Mouse (Mus musculus): ENCODE measurements around the gene Lrrc8e. TPM values are rescaled to one million over a fixed set of nuclear protein-coding genes. Genes with fewer than 3 reads are reported as not detected.

The Lrrc8e gene
- polyA plus RNA-seq, 1 experiment: 4.6 TPM

DNA sequence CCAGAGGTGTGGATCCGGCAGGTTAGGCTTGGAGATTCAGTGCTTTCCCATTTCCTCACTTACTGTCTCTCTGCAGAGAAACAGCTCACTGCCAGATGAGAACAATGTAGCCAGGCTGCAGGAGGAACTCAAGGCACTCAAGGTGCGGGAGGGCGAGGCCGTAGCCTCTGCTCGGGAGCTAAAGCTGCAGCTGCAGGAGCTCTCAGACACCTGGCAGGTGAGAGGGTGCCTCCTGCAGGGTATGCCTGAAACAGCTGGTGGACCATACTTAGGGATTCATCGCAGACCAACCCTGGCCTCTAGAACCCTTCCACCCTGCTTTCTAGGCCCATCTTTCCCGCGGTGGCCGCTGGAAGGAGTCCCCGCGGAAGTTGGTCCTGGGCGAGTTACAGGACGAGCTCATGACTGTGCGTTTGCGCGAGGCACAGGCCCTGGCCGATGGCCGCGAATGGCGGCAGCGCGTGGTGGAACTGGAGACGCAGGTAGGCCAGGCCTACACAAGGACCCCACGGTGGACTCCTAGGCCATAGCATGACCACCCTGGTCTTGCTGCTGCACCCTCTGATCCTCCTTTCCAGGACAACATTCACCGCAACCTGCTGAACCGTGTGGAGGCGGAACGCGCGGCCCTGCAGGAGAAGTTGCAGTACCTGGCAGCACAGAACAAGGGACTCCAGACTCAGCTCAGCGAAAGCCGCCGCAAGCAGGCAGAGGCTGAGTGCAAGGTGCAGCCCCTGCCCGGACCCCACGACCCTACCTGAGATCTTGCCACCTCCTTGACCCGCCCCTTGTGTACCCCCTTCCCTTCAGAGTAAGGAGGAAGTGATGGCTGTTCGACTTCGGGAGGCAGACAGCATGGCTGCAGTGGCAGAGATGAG, 21.1 kb upstream of the Lrrc8e start:
- Histone ChIP-seq H3K4me3 (replicated peaks; ENCODE audit: extremely low read depth, low read depth, low read length) (no peak overlapping the region), H3K4me1 (ENCODE audit: control insufficient read depth, insufficient read depth, low read length) (no peaks in the 10 kb centered on the region)
- TF ChIP-seq CTCF (IDR thresholded peaks at IDR 0.05; ENCODE audit: insufficient read depth, low read length): no peak
- no peak for TF ChIP-seq POLR2A (IDR thresholded peaks at IDR 0.05; ENCODE audit: borderline replicate concordance, extremely low read depth, low read depth, low read length)
- WGBS: 61% methylated on average over 38 of the region's 38 CpGs
- no peak for DNase-seq

DNA sequence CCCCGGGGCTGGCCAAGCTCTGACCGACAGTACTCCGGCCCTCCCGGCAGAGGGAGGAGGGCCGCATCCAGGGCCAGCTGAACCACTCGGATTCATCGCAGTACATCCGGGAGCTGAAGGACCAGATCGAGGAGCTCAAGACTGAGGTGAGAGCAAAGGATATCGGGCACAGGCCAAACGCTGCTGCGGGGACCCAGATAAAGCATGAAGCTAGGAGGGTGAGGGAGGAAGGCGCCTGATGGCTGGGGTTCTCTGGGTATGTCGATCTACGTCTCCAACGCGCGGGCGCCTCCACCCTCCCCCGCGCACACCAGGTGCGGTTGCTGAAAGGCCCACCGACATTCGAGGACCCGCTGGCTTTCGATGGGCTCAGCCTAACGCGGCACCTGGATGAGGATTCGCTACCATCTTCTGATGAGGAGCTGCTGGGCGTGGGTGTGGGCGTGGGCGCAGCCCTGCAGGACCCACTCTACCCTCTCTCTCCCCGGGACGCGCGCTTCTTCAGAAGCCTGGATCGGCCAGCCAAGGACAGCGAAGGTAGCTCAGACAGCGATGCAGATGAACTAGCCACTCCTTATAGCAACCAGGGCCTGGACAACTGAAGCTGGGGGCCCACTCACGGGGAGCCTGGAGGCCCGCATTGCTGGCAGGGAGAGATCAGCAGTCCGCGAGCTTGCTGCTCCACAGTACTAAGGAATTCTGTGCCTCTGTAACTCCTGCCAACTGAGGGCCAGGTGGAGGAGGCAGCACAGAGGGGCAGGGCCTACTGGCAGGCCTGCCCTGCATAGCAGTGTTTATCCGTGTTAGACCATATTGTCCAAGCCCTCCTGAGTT, 20.2 kb upstream of the Lrrc8e start:
- no peak for DNase-seq
- 49% methylated on average over 44 of the region's 44 CpGs for WGBS

DNA sequence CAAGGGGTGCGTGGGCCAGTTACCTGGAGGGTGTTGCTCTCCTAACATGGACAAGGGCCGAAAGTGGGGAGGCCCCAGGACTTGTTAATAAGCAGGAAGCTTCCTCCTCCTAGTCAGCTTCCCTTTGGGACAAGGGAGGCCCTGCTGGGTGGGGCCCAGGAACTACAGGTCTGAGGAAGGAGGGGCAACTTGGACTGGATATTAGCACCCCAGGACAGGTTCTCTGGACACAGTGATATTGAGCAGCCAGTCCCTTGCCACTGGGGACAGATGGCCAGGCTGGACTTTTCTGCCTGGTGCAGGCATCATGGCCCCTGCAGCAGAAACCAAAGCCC, 19.6 kb upstream of the Lrrc8e start:
- TF ChIP-seq CTCF (IDR thresholded peaks at IDR 0.05; ENCODE audit: insufficient read depth, low read length) (no peak), POLR2A (IDR thresholded peaks at IDR 0.05; ENCODE audit: borderline replicate concordance, extremely low read depth, low read depth, low read length) (no peak)
- no peak for DNase-seq
- Histone ChIP-seq H3K4me3 (replicated peaks; ENCODE audit: extremely low read depth, low read depth, low read length) (no peak overlapping the region), H3K4me1 (ENCODE audit: control insufficient read depth, insufficient read depth, low read length) (no peaks in the 10 kb centered on the region)
- 66% methylated on average over 2 of the region's 2 CpGs for WGBS

More for the DNA sequence above, 20.2 kb upstream of the Lrrc8e start:
- no peaks in the 10 kb centered on the region for H3K4me1 ChIP-seq (ENCODE audit: control insufficient read depth, insufficient read depth, low read length)
- TF ChIP-seq CTCF (IDR thresholded peaks at IDR 0.05; ENCODE audit: insufficient read depth, low read length) (no peak), POLR2A (IDR thresholded peaks at IDR 0.05; ENCODE audit: borderline replicate concordance, extremely low read depth, low read depth, low read length) (no peak)
- no peak overlapping the region for H3K4me3 ChIP-seq (replicated peaks; ENCODE audit: extremely low read depth, low read depth, low read length)

DNA sequence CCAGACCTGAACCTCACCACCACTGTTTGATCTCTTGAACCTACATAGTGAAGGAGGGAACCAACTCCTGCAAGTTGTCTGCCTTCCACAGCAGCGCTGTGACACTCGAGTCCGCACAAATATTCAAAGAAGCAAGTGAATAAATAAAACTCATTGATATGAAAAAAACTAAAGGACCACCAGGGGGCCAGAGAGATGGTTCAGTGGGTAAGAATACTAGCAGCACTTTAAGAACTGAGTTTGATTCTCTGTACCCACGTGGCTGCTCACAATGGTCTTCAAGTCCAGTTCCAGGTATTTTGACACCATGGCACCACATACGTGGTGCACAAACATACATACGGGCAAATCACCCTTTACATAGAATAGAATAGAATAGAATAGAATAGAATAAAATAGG, 15.5 kb upstream of the Lrrc8e start:
- TF ChIP-seq POLR2A (IDR thresholded peaks at IDR 0.05; ENCODE audit: borderline replicate concordance, extremely low read depth, low read depth, low read length): no peak
- TF ChIP-seq CTCF (IDR thresholded peaks at IDR 0.05; ENCODE audit: insufficient read depth, low read length): no peak
- DNase-seq: no peak
- Histone ChIP-seq H3K4me3 (replicated peaks; ENCODE audit: extremely low read depth, low read depth, low read length) (no peak overlapping the region), H3K4me1 (ENCODE audit: control insufficient read depth, insufficient read depth, low read length) (peaks cover 4% of the 10 kb centered on the region)
- WGBS: 63% methylated on average over 6 of the region's 6 CpGs

DNA sequence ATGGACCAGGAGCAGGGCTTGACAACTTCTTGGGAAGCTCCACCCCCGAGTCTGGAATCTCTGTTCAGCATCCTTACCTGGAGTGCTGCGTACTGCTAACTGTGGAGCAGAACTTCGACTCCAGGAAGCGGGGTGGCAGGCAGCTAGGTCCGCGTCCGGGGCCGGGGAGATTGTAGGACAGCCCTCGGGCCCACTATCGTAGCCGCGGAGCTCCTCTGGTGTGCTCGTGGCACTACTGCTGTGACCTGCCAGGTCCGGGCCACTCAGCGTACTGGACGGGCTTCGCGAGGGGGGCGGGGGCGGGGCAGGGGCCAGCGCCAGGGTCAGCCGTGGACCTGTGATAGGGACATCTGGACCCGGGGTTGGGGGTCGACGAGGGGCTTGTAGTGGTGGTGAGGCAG, 13.8 kb upstream of the Lrrc8e start:
- WGBS: under 1% methylated on average over 25 of the region's 25 CpGs
- peak overlapping the region; percentile 31 for H3K4me3 ChIP-seq (replicated peaks; ENCODE audit: extremely low read depth, low read depth, low read length)

DNA sequence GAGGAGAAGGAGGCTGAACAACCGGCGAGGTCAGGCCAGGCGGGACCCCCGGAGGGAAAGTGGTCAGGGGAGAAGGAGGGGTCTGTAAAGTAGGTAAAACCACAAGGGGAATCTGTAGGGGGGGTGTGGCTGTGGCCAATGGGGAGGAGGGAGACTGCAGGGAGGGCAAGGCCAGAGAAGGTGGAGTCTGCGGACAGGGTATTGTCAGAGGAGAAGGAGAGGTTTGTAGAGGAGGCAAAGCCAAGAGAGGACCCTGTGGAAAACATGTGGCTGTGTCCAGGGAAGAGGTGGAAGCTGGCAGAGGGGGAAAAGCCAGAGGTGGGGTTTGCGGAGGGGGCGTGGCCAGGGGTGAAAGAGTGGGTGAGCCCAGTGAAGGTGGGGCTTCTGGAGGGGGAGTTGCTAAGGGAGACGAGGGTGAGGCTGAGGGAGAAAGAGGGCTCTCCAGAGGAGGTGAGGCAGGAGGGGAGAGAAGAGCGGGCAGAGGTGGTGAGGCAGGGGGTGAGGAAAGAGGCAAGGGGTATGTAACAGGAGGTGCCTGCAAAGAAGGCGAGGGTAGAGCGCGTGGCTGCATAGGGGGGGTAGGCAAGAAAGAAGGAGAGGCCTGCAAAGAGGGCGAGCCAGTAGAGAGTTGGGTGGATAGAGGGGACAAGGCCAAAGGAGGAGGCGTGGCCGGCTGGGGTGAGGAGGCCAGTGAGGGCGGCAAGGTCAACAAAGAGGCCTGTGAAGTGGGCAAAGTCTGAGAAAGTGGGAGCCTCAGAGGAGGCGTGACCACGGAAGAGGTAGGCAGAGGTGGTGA, 13.2 kb upstream of the Lrrc8e start:
- TF ChIP-seq POLR2A (IDR thresholded peaks at IDR 0.05; ENCODE audit: borderline replicate concordance, extremely low read depth, low read depth, low read length) (peak; percentile 52; the same call in 1 of the 2 replicates), CTCF (IDR thresholded peaks at IDR 0.05; ENCODE audit: insufficient read depth, low read length) (no peak)
- 2% methylated on average over 18 of the region's 18 CpGs for WGBS
- Histone ChIP-seq H3K4me1 (ENCODE audit: control insufficient read depth, insufficient read depth, low read length) (peaks cover 4% of the 10 kb centered on the region), H3K4me3 (replicated peaks; ENCODE audit: extremely low read depth, low read depth, low read length) (peak overlapping the region; percentile 47)
- peak; percentile 73 for DNase-seq

More for the DNA sequence above, 13.8 kb upstream of the Lrrc8e start:
- DNase-seq: peak; percentile 40
- H3K4me1 ChIP-seq (ENCODE audit: control insufficient read depth, insufficient read depth, low read length): peaks cover 4% of the 10 kb centered on the region
- no peak for TF ChIP-seq CTCF (IDR thresholded peaks at IDR 0.05; ENCODE audit: insufficient read depth, low read length)
- no peak for TF ChIP-seq POLR2A (IDR thresholded peaks at IDR 0.05; ENCODE audit: borderline replicate concordance, extremely low read depth, low read depth, low read length)

DNA sequence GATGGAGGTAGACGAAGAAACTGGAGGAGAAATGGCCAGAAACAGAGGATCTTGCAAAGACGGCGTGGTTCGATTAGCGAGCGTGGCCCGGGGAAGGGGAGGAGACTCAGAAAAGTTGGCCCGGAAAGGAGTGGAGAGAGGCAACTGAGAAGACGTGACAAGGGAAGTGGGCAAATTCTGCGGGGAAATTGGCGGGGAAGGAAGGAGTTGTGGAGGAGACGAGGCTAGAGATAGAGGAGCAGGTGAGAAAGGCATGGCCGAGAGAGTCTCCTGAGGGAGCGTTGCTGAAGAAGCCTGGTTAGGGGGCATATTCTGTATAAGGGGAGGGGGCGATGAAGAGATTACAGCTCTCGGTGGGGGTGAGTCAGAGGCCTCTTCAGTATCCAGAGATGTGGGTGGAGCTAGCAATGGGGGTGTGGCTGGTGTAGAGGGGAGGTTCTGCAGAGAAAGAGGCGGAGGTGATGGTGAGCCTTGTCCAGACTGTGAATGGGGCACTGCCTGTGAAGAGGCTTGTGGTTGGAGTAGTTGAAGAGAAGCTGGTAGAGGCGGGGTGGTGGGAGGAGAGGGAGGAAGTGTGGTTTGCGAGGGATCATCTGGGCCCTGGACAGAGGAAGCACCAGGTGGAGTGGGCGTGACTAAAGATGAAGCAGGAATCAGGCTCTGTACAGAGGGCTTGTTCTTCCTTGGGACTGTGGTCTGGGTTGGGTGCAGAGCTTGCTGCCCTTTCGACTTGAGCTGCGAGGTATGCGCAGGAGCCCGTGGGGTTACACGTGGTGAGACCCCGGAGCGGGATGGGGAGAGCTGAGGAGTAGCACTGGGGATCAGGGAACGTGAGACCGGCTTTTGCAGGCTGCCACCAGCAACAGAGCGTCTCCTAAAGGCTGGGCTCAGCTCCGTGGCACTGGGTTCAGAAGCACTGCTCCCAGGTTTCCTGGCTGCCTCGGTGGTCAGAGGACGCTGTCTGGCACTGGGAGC, 12.3 kb upstream of the Lrrc8e start:
- Histone ChIP-seq H3K4me3 (replicated peaks; ENCODE audit: extremely low read depth, low read depth, low read length) (peak overlapping the region; percentile 47), H3K4me1 (ENCODE audit: control insufficient read depth, insufficient read depth, low read length) (peaks cover 4% of the 10 kb centered on the region)
- 6% methylated on average over 33 of the region's 33 CpGs for WGBS
- no peak for TF ChIP-seq POLR2A (IDR thresholded peaks at IDR 0.05; ENCODE audit: borderline replicate concordance, extremely low read depth, low read depth, low read length)
- TF ChIP-seq CTCF (IDR thresholded peaks at IDR 0.05; ENCODE audit: insufficient read depth, low read length): no peak
- peak; percentile 75 for DNase-seq

DNA sequence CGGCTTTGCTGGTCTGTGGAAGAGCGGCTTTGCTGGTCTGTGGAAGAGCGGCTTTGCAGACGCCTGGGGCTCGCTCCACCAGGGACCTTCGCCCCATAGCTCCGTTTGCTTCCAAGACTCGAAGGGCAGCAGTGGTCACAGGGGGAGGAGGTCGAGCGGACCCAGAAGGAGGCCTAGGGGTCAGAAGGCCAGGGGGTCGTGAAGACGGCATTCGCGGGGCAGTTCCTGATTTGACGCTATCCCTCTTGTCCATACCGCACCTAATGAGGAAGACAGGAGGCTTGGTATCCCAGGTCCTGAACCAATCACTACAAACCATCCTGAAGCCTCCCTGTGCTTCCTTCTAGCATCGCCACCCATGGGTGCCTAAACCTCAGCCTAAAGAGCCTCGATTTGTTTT, 10.3 kb upstream of the Lrrc8e start:
- H3K4me1 ChIP-seq (ENCODE audit: control insufficient read depth, insufficient read depth, low read length): peaks cover 4% of the 10 kb centered on the region
- DNase-seq: no peak
- no peak overlapping the region for H3K4me3 ChIP-seq (replicated peaks; ENCODE audit: extremely low read depth, low read depth, low read length)
- WGBS: 19% methylated on average over 18 of the region's 18 CpGs
- TF ChIP-seq CTCF (IDR thresholded peaks at IDR 0.05; ENCODE audit: insufficient read depth, low read length) (no peak), POLR2A (IDR thresholded peaks at IDR 0.05; ENCODE audit: borderline replicate concordance, extremely low read depth, low read depth, low read length) (no peak)
